Mouse (Mus musculus): Measurements from ENCODE around the gene Cadm1.

The Cadm1 gene

GRCm38 (mm10) chr9:47876557-47877206 is 346.7 kb downstream of the Cadm1 start:
- no peak for DNase-seq

- no peak for DNase-seq
Observed at GRCm38 (mm10) chr9:47880171-47880570, 350.2 kb downstream of the Cadm1 start.

- DNase-seq, result no peak
Observed at GRCm38 (mm10) chr9:47882372-47882771, 352.4 kb downstream of the Cadm1 start.

GRCm38 (mm10) chr9:47891721-47892120 is 361.7 kb downstream of the Cadm1 start:
- DNase-seq, result no peak

GRCm38 (mm10) chr9:47892995-47893394 is 363.0 kb downstream of the Cadm1 start:
- DNase-seq, result no peak

- DNase-seq, result no peak
Observed at GRCm38 (mm10) chr9:47894096-47894495, 364.1 kb downstream of the Cadm1 start.

GRCm38 (mm10) chr9:47894661-47895060 is 364.7 kb downstream of the Cadm1 start:
- DNase-seq, result no peak

- no peak for DNase-seq
Observed at GRCm38 (mm10) chr9:47895121-47895520, 365.1 kb downstream of the Cadm1 start.

GRCm38 (mm10) chr9:47900734-47901133 is 370.8 kb downstream of the Cadm1 start:
- no peak for DNase-seq

GRCm38 (mm10) chr9:47903661-47904060 is 373.7 kb downstream of the Cadm1 start:
- no peak for DNase-seq

- no peak for DNase-seq
Observed at GRCm38 (mm10) chr9:47904339-47904922, 374.5 kb downstream of the Cadm1 start.

- no peak for DNase-seq
Observed at GRCm38 (mm10) chr9:47906521-47906920, 376.5 kb downstream of the Cadm1 start.

All from kidney, postnatal 36 days (tissue).